Mouse (Mus musculus) G1E-ER4 (cell line): Measurements from ENCODE around the gene Tap2. TPM values are rescaled to one million over a fixed set of nuclear protein-coding genes. Genes with fewer than 3 reads are reported as not detected.

Source experiments
- GATA1 ChIP-seq: IDR thresholded peaks from one replicate; pipeline ENCODE4 v1.8.0; 2012; ENCODE audit warnings: low read length, inconsistent platforms
- polyA plus RNA-seq: library from polyadenylated mRNA; stranded (reverse); fragments of >175 nt; gene quantifications from 2 replicates; pipeline ENCODE4 v1.2.3, GENCODE M21; 2012

Gene Tap2
- polyA plus RNA-seq, 1 experiment: 46.3 TPM

DNA sequence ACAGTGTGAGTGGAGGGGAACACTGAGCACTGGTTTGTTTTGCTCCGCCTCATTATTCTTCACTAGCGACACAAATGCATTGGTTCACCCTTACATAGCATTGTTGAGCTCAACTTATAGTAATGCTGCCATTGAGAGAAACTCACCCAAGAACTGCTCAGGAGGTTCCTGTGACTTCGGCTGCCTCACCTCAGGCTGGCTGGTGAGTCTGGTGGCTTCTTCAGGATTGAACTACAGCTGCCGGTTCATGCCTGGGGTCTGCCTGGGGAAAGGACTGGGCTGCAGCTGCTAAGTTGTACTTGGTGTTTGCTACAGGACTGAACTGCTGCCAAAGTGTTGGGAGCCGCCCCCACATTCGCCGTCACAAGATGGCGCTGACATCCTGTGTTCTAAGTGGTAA lies 22.1 kb downstream of the Tap2 start:
- TF ChIP-seq GATA1: no peak

DNA sequence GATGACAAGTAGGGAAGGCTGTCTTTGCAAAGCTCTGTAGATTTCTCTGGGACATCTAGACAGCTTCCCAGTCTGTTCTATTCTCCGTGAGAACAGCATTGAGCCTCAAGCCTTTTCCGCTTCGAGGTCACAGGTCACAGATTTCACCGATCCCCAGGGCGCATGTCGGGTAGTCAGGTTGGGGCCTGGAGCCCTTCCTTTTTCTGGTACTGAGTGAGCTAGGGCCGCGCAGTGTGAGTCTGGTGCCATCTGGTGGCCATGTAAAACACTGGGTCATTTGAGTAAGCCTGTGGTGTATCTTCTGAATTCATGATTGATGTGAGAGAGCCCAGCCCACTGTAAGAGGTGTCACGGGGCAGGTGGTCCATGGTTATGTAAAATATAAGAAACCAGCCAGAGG lies 31.6 kb downstream of the Tap2 start:
- no peak for TF ChIP-seq GATA1

DNA sequence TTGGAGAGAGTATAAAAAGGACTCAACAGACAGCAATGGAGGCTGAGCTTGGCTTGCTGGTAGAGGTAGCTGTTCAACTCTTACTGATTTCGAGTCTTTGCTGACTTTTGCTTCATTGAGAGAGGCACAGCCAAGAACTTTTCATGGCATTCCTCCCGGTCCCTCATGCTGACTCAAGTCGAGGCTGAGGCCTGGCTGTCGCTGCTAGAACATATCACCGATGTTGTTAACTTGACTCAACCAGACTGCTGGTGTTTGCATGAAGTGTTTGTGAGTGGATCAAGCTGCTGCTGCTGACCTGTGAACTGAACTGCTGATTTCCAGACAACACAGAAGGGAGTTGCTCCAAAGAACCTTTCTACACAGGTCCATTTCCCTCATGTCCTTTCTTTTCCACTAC lies 33.4 kb downstream of the Tap2 start:
- no peak for TF ChIP-seq GATA1

DNA sequence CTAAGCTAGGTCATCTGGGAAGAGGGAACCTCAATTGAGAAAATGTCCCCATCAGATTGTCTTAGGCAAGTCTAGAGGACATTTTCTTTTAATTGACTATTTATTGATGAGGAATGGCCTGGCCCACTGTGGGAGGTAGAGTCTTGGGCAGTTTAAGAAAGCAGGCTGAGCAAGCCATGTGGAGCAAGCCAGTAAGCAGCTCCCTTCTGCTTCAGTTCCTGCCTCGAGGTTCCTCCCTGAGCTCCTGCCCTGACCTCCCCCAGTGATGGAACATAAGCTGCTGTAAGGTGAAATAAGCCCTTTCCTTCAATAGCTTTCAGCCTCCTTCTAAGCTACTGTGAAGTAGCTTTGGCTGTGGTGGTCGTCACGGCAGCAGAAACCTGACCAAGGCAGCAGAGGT lies 34.4 kb downstream of the Tap2 start:
- no peak for TF ChIP-seq GATA1

DNA sequence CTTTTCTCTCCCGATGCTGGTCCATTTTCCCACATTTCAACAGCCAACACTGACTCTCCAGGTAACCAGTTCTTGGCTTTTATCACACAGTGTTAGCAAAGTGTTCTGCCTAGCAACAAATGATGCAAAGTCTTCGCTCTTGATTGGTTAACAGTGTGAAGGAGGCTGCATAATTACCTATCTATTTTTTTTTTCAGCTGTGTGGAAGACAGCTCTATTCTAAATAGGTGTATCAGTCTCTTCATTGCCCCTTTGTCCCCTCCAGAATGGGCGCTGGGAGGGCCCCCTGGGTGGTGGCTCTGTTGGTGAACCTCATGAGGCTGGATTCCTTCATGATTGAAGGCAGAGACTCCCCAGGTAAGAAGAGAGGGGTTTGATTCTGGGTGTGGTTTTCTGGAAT lies 35.4 kb downstream of the Tap2 start, which contains the start of gene H2-Ob:
Gene H2-Ob (plus strand): TSS at position 198 of the 400 bp plus-strand sequence.
- no peak for TF ChIP-seq GATA1

DNA sequence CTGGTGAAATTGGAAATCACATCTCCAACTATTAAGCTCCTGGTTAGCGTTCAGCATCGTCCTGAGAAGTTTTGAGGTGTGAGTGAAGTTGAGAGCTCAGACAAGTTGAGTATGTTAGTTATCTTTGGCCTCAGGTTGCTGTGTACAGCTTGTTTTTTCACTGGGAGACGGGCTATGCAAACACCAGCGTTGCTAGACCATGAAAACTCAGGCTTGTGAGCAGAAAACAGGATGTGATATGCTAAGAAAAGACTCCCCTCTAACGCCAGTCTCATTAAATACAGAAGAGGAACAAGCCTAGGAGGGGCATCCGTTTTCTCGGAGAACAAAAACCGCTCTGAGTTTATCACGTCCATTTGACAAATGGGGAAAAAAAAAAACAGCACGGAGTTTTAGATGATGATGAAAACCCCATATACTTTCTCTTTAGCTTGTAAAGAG lies 36.3 kb downstream of the Tap2 start:
- TF ChIP-seq GATA1: no peak

DNA sequence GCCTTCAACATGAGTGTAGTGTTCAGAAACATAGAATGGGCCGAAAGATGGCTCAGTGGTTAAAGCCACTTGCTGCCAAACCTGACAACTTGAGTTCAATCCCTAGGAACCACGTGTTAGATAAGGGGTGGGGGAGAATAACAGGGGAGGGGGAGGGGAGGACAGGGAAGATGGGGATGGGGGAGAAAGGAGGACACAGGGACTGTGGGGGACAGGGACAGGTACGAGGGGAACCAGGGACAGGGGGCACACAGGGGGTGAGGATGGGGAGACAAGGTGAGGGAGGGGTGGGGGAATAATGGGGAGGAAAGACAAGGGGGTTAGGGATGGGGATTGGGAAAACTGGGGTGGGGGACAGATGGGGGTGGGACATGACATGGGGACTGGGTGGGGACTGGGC lies 37.0 kb downstream of the Tap2 start:
- TF ChIP-seq GATA1: no peak

DNA sequence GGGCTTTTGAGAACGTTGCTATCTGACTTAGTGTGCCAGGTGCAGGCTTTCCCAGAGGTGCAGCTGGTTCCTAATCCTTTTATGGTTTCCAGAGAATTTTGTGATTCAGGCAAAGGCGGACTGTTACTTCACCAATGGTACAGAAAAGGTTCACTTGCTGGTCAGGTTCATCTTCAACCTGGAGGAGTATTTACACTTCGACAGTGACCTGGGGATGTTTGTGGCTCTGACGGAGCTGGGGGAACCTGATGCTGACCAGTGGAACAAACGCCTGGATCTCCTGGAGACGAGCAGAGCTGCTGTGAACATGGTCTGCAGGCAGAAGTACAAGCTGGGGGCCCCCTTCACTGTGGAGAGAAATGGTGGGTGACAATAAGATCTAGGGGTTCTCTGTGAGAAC lies 37.6 kb downstream of the Tap2 start:
- TF ChIP-seq GATA1: no peak

DNA sequence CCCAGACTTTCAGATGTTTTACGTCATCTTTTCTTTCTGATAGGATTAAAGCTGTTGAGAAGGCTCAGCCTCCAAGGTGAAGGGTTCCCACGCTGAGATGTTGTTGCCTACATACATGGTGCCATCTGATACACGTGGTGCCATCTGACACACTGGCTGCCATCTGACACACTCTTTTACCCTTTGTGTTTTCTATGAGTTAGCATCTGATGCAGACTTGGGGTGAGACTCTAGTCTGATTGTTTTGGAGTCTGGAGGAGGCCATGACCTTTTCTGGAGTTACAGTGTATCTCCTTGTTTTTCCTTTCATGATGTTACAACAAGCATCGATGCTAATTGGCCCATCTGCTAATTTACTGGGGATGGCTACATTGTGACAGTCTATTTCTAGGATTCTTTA lies 41.3 kb downstream of the Tap2 start:
- no peak for TF ChIP-seq GATA1

DNA sequence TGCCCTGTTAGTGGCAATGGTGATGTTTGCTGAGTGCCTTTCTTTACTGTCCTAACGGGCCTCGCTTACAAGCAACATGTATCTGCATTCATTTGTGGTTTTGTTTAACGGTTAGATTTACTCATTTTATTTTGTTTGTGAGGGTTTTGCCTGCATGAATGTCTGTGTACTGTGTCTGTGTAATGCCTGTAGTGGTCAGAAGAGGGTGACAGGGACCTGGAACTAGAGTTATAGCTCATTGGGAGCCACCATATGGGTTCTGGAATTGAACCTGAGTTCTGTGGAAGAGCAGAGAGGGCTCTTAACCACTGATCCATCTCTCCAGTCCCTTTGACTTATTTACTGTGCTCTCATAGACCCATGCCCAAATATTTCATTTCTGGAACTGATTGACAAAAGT lies 43.7 kb downstream of the Tap2 start:
- TF ChIP-seq GATA1: no peak

DNA sequence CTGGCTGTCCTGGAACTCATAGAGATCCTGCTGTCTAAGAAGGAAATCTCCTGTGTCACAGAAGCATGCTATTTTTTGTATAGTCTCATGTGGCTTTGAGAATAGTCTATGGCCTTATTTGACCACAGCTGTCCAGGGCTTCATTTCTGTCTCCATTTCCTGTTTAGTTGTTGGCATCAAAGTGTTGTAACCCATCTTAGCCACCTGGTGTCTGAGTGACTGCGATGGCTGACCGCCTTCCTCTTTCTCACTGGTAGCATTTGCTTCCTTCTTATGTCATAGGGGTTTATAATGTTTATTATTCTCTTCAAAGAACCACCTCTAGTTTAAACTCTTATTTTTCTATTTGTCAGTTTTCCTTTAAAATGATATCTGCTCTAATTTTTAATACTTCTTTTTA lies 45.4 kb downstream of the Tap2 start:
- TF ChIP-seq GATA1: no peak

DNA sequence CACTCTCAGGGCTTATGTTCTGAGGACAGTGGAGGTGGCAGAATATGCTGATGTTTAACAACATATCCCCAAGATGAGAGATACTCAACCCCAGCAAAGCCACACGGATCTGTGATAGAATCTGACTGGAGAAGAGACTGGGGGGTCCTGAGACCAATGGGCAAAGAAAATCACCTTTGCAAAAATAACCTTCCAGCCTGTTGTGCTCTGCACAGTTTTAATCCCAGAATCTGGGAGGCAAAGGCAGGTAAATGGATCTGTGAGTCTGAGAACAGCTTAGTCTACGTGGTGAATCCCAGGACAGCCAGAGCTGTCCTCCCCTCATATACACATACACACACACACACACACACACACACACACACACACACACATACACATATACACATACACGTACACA lies 46.0 kb downstream of the Tap2 start:
- no peak for TF ChIP-seq GATA1

DNA sequence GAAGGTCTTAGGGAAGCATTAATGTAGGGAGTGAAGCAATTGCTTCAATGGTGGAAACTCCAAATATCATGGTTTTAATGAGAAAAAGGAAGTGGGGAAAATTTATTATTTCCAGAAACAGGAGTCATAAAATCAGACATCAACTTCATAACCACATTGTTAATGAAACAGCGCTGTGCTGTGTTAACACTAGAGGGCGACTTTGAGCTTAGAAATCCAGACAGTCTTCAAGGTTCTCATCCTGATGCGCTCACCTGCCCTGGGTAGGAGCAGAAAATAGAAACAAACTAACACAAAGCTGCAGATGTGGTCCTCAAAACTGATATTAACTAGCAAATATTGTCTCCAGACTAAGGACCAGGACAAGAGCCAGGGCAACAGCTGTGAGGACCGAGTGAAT lies 46.6 kb downstream of the Tap2 start:
- TF ChIP-seq GATA1: no peak

DNA sequence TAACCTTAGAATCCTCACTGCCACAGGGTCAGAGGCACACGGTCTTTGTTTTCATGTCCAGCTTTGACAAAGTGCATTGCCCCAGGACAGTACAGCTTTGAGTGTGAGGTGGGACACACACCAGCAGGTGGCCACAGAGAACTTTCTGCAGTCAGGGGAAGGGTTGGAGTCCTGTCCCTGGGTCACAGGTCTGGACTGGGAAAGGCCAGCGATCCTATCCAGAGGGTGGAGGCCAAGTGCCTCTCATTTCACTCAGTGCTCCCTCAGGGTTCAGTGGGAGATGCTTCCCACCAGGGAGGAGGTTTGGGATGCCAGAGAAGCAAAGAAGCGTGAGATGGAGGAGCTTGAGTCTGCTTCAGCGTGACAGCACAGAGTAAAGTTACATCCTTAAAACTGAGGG lies 48.3 kb downstream of the Tap2 start:
- TF ChIP-seq GATA1: no peak

DNA sequence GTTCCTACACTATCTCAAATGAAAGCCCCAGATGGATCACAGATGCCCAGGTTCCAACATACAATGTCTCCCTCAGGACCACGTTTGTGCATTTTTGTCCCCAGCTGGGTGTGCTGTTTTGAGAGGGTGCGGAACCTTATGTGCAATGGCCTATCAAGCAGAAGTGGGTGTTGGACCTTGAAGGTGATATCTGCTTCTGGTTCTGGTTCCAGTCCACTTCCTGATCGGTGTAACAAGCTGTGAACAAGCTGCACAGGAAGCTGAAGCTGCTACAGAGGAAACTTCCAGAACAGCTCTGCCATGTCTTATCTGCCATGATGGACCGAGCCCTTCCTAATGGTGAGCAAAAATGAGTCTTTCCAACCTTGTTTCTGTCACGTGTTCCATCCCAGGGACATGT lies 53.2 kb downstream of the Tap2 start:
- TF ChIP-seq GATA1: no peak

DNA sequence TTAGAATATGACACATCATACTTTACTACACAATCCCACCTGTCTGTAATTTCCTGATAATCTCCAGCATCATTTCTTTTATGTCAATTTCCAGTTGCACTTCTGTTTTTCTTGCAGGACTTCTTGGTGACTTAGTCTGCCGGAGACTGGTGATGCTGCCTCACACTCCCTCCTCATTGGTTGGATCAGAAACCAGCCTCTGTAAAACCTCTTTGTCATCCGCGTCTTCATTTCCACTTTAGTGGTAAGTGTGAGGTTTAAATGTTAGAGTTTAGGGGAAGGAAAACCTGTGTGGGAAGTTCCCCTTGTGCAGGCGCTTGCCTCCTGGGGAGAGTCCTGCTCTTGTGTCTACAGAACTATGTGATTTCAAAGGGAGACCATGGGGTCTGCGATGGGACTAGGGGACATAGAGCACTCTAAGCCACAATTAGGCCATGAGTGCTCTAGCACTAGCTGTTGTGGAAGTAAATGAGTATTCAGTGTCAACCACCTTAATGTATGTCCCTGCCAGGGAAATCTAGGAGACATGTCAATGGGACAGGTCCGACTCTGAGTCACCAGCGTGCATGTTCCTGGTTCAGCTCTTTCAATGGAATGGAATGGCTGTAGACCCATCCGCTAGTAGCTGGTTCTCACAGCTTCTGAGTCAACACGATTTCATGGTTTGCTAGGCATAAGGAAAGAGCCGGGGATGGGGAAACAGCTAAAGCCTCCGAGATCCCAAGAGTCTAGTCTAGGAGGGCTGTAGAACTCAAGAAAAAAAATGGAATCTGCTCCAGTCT lies 54.5 kb downstream of the Tap2 start, which contains the start of gene H2-Ab1:
Gene H2-Ab1 (plus strand): TSS at position 96 of the 782 bp plus-strand sequence.
- TF ChIP-seq GATA1: no peak

DNA sequence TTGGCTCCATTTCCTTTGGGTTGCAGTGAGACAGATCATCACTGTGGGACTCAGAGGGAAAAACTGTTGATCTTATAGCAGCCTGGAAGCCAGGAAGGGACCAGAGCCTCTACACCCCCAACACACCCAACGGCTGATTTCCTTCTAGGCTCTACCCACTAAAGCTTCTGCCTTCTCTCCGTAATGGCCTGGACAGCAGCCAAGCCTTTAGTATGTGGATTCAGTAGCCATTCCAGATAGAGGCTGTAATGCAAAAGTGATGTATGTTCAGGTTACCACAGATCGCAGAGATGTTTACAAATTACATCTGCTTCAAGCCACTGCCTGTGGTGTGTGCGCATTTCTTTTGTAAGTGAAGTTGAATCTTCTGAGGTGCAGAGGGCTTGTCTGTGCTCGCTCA lies 57.2 kb downstream of the Tap2 start:
- TF ChIP-seq GATA1: no peak
